Mouse (Mus musculus): ENCODE measurements around the gene Gm7247. TPM values are rescaled to one million over a fixed set of nuclear protein-coding genes. Genes with fewer than 3 reads are reported as not detected.

Gene Gm7247
- 1 to 10 TPM in 1 of 2 experiments, not detected in 1; 1.4 TPM for polyA plus RNA-seq (2017; shearing (Covaris generic))

GRCm38 (mm10) chr14:51361456-51361855 is at the start of gene Gm7247:
Gene Gm7247, plus strand, starts transcription at chr14:51361756.

GRCm38 (mm10) chr14:51410520-51410919 is 49.0 kb downstream of the Gm7247 start, which contains the start of gene Vmn2r88:
Gene Vmn2r88, plus strand, starts transcription at chr14:51410820.

GRCm38 (mm10) chr14:51451557-51451956 is 90.0 kb downstream of the Gm7247 start, which contains the start of gene Vmn2r89:
Gene Vmn2r89, plus strand, starts transcription at chr14:51451857.

GRCm38 (mm10) chr14:51552490-51552889 is 190.9 kb downstream of the Gm7247 start, which contains the start of gene Gm5622:
Gene Gm5622, plus strand, starts transcription at chr14:51552790.

GRCm38 (mm10) chr14:51573963-51574362 is 212.4 kb downstream of the Gm7247 start, which contains the start of gene Gm17175:
Gene Gm17175, minus strand, starts transcription at chr14:51574063.

GRCm38 (mm10) chr14:51592039-51592438 is 230.5 kb downstream of the Gm7247 start, which contains the start of gene Gm17174:
Gene Gm17174, minus strand, starts transcription at chr14:51592139.

GRCm38 (mm10) chr14:51611210-51611609 is 249.7 kb downstream of the Gm7247 start, which contains the start of gene Gm17078:
Gene Gm17078, minus strand, starts transcription at chr14:51611310.

Other genes starting within 250 kb of the Gm7247 start
- not detected for gene Eddm3b, start 247.3 kb upstream of the Gm7247 start, polyA plus RNA-seq (2017; shearing (Covaris generic))
- gene Rnase6, start 237.8 kb upstream of the Gm7247 start, polyA plus RNA-seq (2017; shearing (Covaris generic)), result 1 to 10 TPM; 2.1 to 5.0 TPM
- gene Rnase1, start 215.0 kb upstream of the Gm7247 start, polyA plus RNA-seq (2017; shearing (Covaris generic)), result 1 to 10 TPM; 1.2 to 3.6 TPM
- gene Rnase2b, start 199.5 kb upstream of the Gm7247 start, polyA plus RNA-seq (2017; shearing (Covaris generic)), result not detected
- gene Ang2, start 162.6 kb upstream of the Gm7247 start, polyA plus RNA-seq (2017; shearing (Covaris generic)), result not detected
- not detected for gene Ear14, start 158.4 kb upstream of the Gm7247 start, polyA plus RNA-seq (2017; shearing (Covaris generic))
- not detected for gene Rnase2a, start 105.6 kb upstream of the Gm7247 start, polyA plus RNA-seq (2017; shearing (Covaris generic))
- under 1 TPM; 0.12 TPM for gene Vmn2r88, start 49.1 kb downstream of the Gm7247 start, polyA plus RNA-seq (2017; shearing (Covaris generic))
- gene Vmn2r89, start 90.1 kb downstream of the Gm7247 start, polyA plus RNA-seq (2017; shearing (Covaris generic)), result not detected
- under 1 TPM in 1 of 2 experiments, not detected in 1; 0.49 TPM for gene Gm5622, start 191.0 kb downstream of the Gm7247 start, polyA plus RNA-seq (2017; shearing (Covaris generic))
- gene Gm17175, start 212.3 kb downstream of the Gm7247 start, polyA plus RNA-seq (2017; shearing (Covaris generic)), result not detected
- gene Gm17174, start 230.4 kb downstream of the Gm7247 start, polyA plus RNA-seq (2017; shearing (Covaris generic)), result not detected
- gene Gm17078, start 249.6 kb downstream of the Gm7247 start, polyA plus RNA-seq (2017; shearing (Covaris generic)), result not detected